Mouse (Mus musculus): ENCODE results near the gene Mff.

DNA sequence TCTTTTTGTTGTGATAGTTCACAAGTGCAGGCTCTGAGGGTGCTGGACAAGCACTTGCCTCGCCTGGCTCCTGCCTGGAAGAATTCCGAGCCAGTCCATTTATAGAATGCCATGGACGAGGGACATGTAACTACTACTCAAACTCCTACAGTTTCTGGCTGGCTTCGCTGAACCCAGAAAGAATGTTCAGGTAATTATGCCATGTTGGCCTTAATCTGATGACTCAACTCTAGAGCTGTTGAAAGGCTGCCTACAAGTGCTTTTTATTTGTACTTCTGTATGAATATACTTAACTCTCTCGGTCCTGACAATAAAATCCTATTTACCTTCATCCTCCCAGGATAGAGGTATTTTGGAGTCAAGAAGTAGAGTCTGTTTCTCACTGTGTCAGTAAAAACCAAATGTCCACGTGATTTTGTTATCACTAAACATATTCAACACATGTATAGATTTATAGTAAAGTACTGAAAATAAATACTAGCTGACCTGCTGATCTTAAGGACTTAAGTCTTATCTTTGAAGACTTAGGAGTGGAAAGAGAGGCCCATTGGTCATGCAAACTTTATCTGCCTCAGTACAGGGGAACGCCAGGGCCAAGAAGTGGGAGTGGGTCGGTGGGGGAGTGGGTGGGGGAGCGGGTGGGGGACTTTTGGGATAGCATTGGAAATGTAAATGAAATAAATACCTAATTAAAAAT is 6.7 kb upstream of the Mff start:
- no peak for TF ChIP-seq CTCF (IDR thresholded peaks at IDR 0.05; ENCODE audit: low read depth)
- TF ChIP-seq EP300 (IDR thresholded peaks at IDR 0.05; ENCODE audit: low read depth) = no peak

All from liver, postnatal 0 days (tissue).